Mouse (Mus musculus): Measurements from ENCODE around the gene Gpc1. TPM values are rescaled to one million over a fixed set of nuclear protein-coding genes. Genes with fewer than 3 reads are reported as not detected.

The Gpc1 gene
- total and polyA plus RNA-seq, 3 experiments: 0.05 to 0.55 TPM; not detected in 1

DNA sequence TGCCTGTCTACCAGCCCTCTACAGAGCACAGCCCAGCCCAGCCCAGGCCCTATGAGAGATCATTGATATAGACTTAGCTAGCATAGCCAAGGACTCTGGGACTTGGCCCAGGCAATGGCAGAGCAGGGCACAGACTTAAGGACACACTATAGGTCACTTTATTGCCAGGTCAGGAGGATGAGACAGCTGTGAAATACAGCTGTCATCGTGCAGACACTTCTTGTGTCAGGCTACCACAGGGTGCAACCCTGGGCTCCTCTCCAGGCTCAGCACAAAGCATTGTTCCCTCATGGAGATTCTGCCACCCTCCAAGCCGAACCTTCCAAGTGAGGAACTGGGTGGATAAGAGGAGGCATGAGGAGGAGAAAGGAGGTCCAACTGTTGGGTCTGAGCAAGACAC, 38.5 kb downstream of the Gpc1 start:
- H3K9me3 ChIP-seq (replicated peaks; ENCODE audit: low read length): peaks cover 9% of the 10 kb centered on the region
- DNase-seq (ENCODE audit: extremely low read depth): no peak
- H3K4me2 ChIP-seq (ENCODE audit: insufficient read depth, low read depth, poor library complexity, severe bottlenecking): no peak overlapping the region
- H3K27me3 ChIP-seq (replicated peaks): peaks cover 97% of the 10 kb centered on the region
- H3K27ac ChIP-seq (ENCODE audit: insufficient read depth, low read depth): no peak overlapping the region
- no peaks in the 10 kb centered on the region for H3K4me1 ChIP-seq (ENCODE audit: control insufficient read depth in 1 of 2, insufficient read depth in 2 of 2)
- H3K79me2 ChIP-seq (replicated peaks; ENCODE audit: control insufficient read depth, extremely low read depth, insufficient read depth, poor library complexity, severe bottlenecking): no peaks in the 10 kb centered on the region
- in situ Hi-C loops (cut with MboI; ENCODE audit: low pct_ligation_motif_present, low pct_unique_long_range_greater_than_20kb, low sequenced_read_pairs): no loop called here
- dilution Hi-C loops (cut with MboI; ENCODE audit: extremely low pct_ligation_motif_present, extremely low pct_unique_long_range_greater_than_20kb, low sequenced_read_pairs): no loop called here
- no peaks in the 10 kb centered on the region for H3K36me3 ChIP-seq (replicated peaks in 1 of 2; ENCODE audit: control insufficient read depth in 1 of 2, insufficient read depth in 1 of 2, low read length in 1 of 2)
- no peak overlapping the region for H3K4me3 ChIP-seq (replicated peaks in 1 of 3; ENCODE audit: low read depth in 2 of 3, low read length in 2 of 3, poor library complexity in 1 of 3)
- no peak for TF ChIP-seq POLR2A (IDR thresholded peaks at IDR 0.05; ENCODE audit: low read depth, low read length)
- no peak for TF ChIP-seq BHLHE40 (IDR thresholded peaks at IDR 0.05; ENCODE audit: low read depth, low read length)
- no peak for TF ChIP-seq MAFK (IDR thresholded peaks at IDR 0.05; ENCODE audit: insufficient replicate concordance, low read length)
- no peak for TF ChIP-seq USF2 (conservative IDR thresholded peaks at IDR 0.05; ENCODE audit: low read depth, low read length)
- TF ChIP-seq MEF2A (IDR thresholded peaks at IDR 0.05; ENCODE audit: borderline replicate concordance, low read depth, low read length): no peak
- TF ChIP-seq RAD21 (IDR thresholded peaks at IDR 0.05; ENCODE audit: low read depth, low read length): no peak
- no peak for TF ChIP-seq ELF1 (IDR thresholded peaks at IDR 0.05; ENCODE audit: low read depth, low read length)
- TF ChIP-seq E2F4 (IDR thresholded peaks at IDR 0.05; ENCODE audit: insufficient replicate concordance, low read depth, low read length): no peak
- TF ChIP-seq USF1 (IDR thresholded peaks at IDR 0.05; ENCODE audit: low read depth, low read length): no peak
- no peak for TF ChIP-seq ZMIZ1 (IDR thresholded peaks at IDR 0.05; ENCODE audit: low read depth, low read length)
- TF ChIP-seq POLR2AphosphoS2 (IDR thresholded peaks at IDR 0.05; ENCODE audit: low read depth, low read length): no peak
- no peak overlapping the region for H3K9ac ChIP-seq (ENCODE audit: insufficient read depth, low read depth)

DNA sequence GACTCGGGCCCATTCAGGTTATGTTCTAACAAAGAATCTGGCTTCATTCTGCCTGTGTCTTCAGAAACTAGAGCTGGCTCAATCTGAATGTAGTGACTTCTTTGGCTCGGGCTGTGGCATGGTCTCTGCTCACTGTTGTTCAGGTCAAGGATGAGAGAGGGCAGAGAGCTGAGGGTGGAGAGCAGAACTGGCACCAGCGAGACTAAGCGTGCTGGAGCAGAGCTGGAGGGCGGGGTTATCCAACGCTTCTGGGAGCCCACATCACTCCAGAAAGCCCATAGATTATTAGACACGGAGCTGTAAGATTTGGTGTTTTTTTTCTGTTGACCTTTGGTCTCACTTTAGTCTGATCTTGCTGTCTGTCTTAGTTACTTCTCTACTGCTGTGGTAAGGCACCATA, 41.2 kb downstream of the Gpc1 start:
- Histone ChIP-seq H3K27ac (ENCODE audit: insufficient read depth, low read depth) (no peak overlapping the region), H3K9ac (ENCODE audit: insufficient read depth, low read depth) (no peak overlapping the region), H3K27me3 (replicated peaks) (peaks cover 95% of the 10 kb centered on the region), H3K4me3 (replicated peaks in 1 of 3; ENCODE audit: low read depth in 2 of 3, low read length in 2 of 3, poor library complexity in 1 of 3) (no peak overlapping the region), H3K79me2 (replicated peaks; ENCODE audit: control insufficient read depth, extremely low read depth, insufficient read depth, poor library complexity, severe bottlenecking) (no peaks in the 10 kb centered on the region), H3K9me3 (replicated peaks; ENCODE audit: low read length) (peaks cover 9% of the 10 kb centered on the region), H3K36me3 (replicated peaks in 1 of 2; ENCODE audit: control insufficient read depth in 1 of 2, insufficient read depth in 1 of 2, low read length in 1 of 2) (no peaks in the 10 kb centered on the region), H3K4me2 (ENCODE audit: insufficient read depth, low read depth, poor library complexity, severe bottlenecking) (no peak overlapping the region), H3K4me1 (ENCODE audit: control insufficient read depth in 1 of 2, insufficient read depth in 2 of 2) (no peaks in the 10 kb centered on the region)
- dilution Hi-C loops (cut with MboI; ENCODE audit: extremely low pct_ligation_motif_present, extremely low pct_unique_long_range_greater_than_20kb, low sequenced_read_pairs) (no loop called here), in situ Hi-C loops (cut with MboI; ENCODE audit: low pct_ligation_motif_present, low pct_unique_long_range_greater_than_20kb, low sequenced_read_pairs) (no loop called here)
- DNase-seq (ENCODE audit: extremely low read depth): no peak
- no peak for TF ChIP-seq MAZ (IDR thresholded peaks at IDR 0.05; ENCODE audit: low read depth, low read length)
- no peak for TF ChIP-seq E2F4 (IDR thresholded peaks at IDR 0.05; ENCODE audit: insufficient replicate concordance, low read depth, low read length)
- no peak for TF ChIP-seq CTCF (conservative IDR thresholded peaks at IDR 0.05 in 1 of 2, IDR thresholded peaks at IDR 0.05 in 1 of 2; ENCODE audit: low read depth in 2 of 2, low read length in 2 of 2)
- TF ChIP-seq ZMIZ1 (IDR thresholded peaks at IDR 0.05; ENCODE audit: low read depth, low read length): no peak
- no peak for TF ChIP-seq JUN (IDR thresholded peaks at IDR 0.05; ENCODE audit: insufficient read depth, low read depth, low read length)
- no peak for TF ChIP-seq UBTF (IDR thresholded peaks at IDR 0.05; ENCODE audit: low read depth, low read length)
- TF ChIP-seq MAFK (IDR thresholded peaks at IDR 0.05; ENCODE audit: insufficient replicate concordance, low read length): no peak
- TF ChIP-seq MXI1 (IDR thresholded peaks at IDR 0.05; ENCODE audit: low read depth, low read length): no peak
- TF ChIP-seq CHD2 (IDR thresholded peaks at IDR 0.05; ENCODE audit: low read length): no peak

All from CH12.LX (cell line).